Mouse (Mus musculus): ENCODE measurements at regions not wholly inside any gene's neighbourhood (a gene's known extent, or its start where the extent isn't known, plus 50 kb on each side); places are given as distances from the start of the nearest gene placed in this dataset.

- no peak for DNase-seq (ENCODE audit: low read depth, low spot score)
Measured at GRCm38 (mm10) chr5:75829850-75830625, 148.2 kb downstream of the Kdr start.

GRCm38 (mm10) chr5:75828332-75828731, 149.9 kb downstream of the Kdr start:
- DNase-seq (ENCODE audit: low read depth, low spot score) = no peak

GRCm38 (mm10) chr5:75826283-75827098, 151.8 kb downstream of the Kdr start:
- DNase-seq (ENCODE audit: low read depth, low spot score) = no peak

GRCm38 (mm10) chr5:75825576-75825975, 152.7 kb downstream of the Kdr start:
- no peak for DNase-seq (ENCODE audit: low read depth, low spot score)

- no peak for DNase-seq (ENCODE audit: low read depth, low spot score)
Measured at GRCm38 (mm10) chr5:75824660-75825059, 153.6 kb downstream of the Kdr start.

GRCm38 (mm10) chr5:75823646-75824045, 154.6 kb downstream of the Kdr start:
- no peak for DNase-seq (ENCODE audit: low read depth, low spot score)

GRCm38 (mm10) chr5:75817396-75817795, 160.9 kb downstream of the Kdr start:
- DNase-seq (ENCODE audit: low read depth, low spot score) = no peak

- no peak for DNase-seq (ENCODE audit: low read depth, low spot score)
Measured at GRCm38 (mm10) chr5:75814393-75814984, 163.8 kb downstream of the Kdr start.

GRCm38 (mm10) chr5:75812686-75813085, 165.6 kb downstream of the Kdr start:
- DNase-seq (ENCODE audit: low read depth, low spot score) = no peak

GRCm38 (mm10) chr5:75808551-75809332, 169.5 kb downstream of the Kdr start:
- no peak for DNase-seq (ENCODE audit: low read depth, low spot score)

GRCm38 (mm10) chr5:75805011-75805410, 173.2 kb downstream of the Kdr start:
- DNase-seq (ENCODE audit: low read depth, low spot score) = no peak

GRCm38 (mm10) chr5:75804340-75804739, 173.9 kb downstream of the Kdr start:
- no peak for DNase-seq (ENCODE audit: low read depth, low spot score)

GRCm38 (mm10) chr5:75803012-75803411, 175.2 kb downstream of the Kdr start:
- no peak for DNase-seq (ENCODE audit: low read depth, low spot score)

- peak; percentile 23 for DNase-seq (ENCODE audit: low read depth, low spot score)
Measured at GRCm38 (mm10) chr5:75800040-75800989, 177.9 kb downstream of the Kdr start.

- DNase-seq (ENCODE audit: low read depth, low spot score) = no peak
Measured at GRCm38 (mm10) chr5:75799627-75800026, 178.6 kb downstream of the Kdr start.

GRCm38 (mm10) chr5:75793184-75793583, 185.1 kb downstream of the Kdr start:
- DNase-seq (ENCODE audit: low read depth, low spot score) = no peak

- no peak for DNase-seq (ENCODE audit: low read depth, low spot score)
Measured at GRCm38 (mm10) chr5:75791738-75792137, 186.5 kb downstream of the Kdr start.

- DNase-seq (ENCODE audit: low read depth, low spot score) = no peak
Measured at GRCm38 (mm10) chr5:75788087-75788486, 190.2 kb downstream of the Kdr start.

GRCm38 (mm10) chr5:75786196-75786595, 192.1 kb downstream of the Kdr start:
- no peak for DNase-seq (ENCODE audit: low read depth, low spot score)

- no peak for DNase-seq (ENCODE audit: low read depth, low spot score)
Measured at GRCm38 (mm10) chr5:75784998-75785593, 193.2 kb downstream of the Kdr start.
